ENCODE assay signal across 9 mouse cellular contexts in genomic region chr2:32174170-32174741, GRCm38 (mm10). TPM values are rescaled to one million over a fixed set of nuclear protein-coding genes. Genes with fewer than 3 reads are reported as not detected.
DNase-seq lines count a peak whose midpoint lies in the region; ATAC-seq lines count a peak whose summit lies in the region.
"Had no signal": no experiment of that assay in that cellular context is flagged by ENCODE, and none has a peak within 500 bp of the region (broad histone marks: within the 10 kb centered on the region; RNA-seq: fewer than 3 reads in every experiment).

No protein-coding gene starts in this region.

- H3K9me3 ChIP-seq in embryonic facial prominence, embryonic 14.5 days (ENCODE audit: control insufficient read depth, low read length), result no peaks in the 10 kb centered on the region
- no peaks in the 10 kb centered on the region for H3K9me3 ChIP-seq in heart, embryonic 15.5 days (replicated peaks)

- peak overlapping the region; percentile 76 for H3K27ac ChIP-seq in embryonic facial prominence, embryonic 14.5 days (replicated peaks; ENCODE audit: low read depth, low read length)
- peak overlapping the region; percentile 95 for H3K27ac ChIP-seq in heart, embryonic 15.5 days
- H3K27ac ChIP-seq: macrophage had no signal

- no peaks in the 10 kb centered on the region for H3K27me3 ChIP-seq in embryonic facial prominence, embryonic 14.5 days (replicated peaks; ENCODE audit: control insufficient read depth, insufficient read depth, low read length)
- H3K27me3 ChIP-seq in heart, embryonic 15.5 days, result no peaks in the 10 kb centered on the region

- H3K9ac ChIP-seq in embryonic facial prominence, embryonic 14.5 days (ENCODE audit: low read depth, low read length), result peak overlapping the region; percentile 2; the same call in 1 of the 2 replicates
- peak overlapping the region; percentile 35; the same call in 1 of the 2 replicates for H3K9ac ChIP-seq in heart, embryonic 15.5 days

- DNase-seq in ovary, adult 18-20 months (ENCODE audit: low spot score), result peak; percentile 69
- DNase-seq in ovary, postnatal 10 days (ENCODE audit: low spot score), result no peak
- peak; percentile 93 for DNase-seq in embryonic facial prominence, embryonic 14.5 days (ENCODE audit: low spot score)
- DNase-seq in kidney, postnatal 14 days, result peak; percentile 89
- peak; percentile 68 for DNase-seq in mesoderm, embryonic 11.5 days (ENCODE audit: low read depth, low spot score)
- DNase-seq in frontal cortex, postnatal 25 days (ENCODE audit: low spot score in 2 of 2), result no peak

- 7% methylated on average over 13 of the region's 13 CpGs for WGBS in embryonic facial prominence, embryonic 14.5 days
- WGBS in heart, embryonic 15.5 days, result 6% methylated on average over 13 of the region's 13 CpGs

- ATAC-seq in embryonic facial prominence, embryonic 14.5 days (ENCODE audit: low read depth), result peak; percentile 87
- ATAC-seq in heart, embryonic 15.5 days (replicated peaks; ENCODE audit: insufficient number of reproducible peaks, insufficient read depth, low FRiP score, low read depth), result peak; percentile 89
- ATAC-seq in erythroblast, adult 5-6 weeks (replicated peaks; ENCODE audit: low FRiP score, poor library complexity, severe bottlenecking), result no peak

- H3K4me3 ChIP-seq in embryonic facial prominence, embryonic 14.5 days (ENCODE audit: low read depth, low read length), result no peak overlapping the region
- H3K4me3 ChIP-seq in heart, embryonic 15.5 days, result peak overlapping the region; percentile 19

- H3K36me3 ChIP-seq in embryonic facial prominence, embryonic 14.5 days (ENCODE audit: control insufficient read depth, insufficient read depth, low read length), result no peaks in the 10 kb centered on the region
- H3K36me3 ChIP-seq in heart, embryonic 15.5 days, result no peaks in the 10 kb centered on the region

- H3K4me1 ChIP-seq in embryonic facial prominence, embryonic 14.5 days (ENCODE audit: control insufficient read depth, insufficient read depth, low read length), result peaks cover 48% of the 10 kb centered on the region
- peaks cover 87% of the 10 kb centered on the region for H3K4me1 ChIP-seq in heart, embryonic 15.5 days (replicated peaks)

- H3K4me2 ChIP-seq in embryonic facial prominence, embryonic 14.5 days (ENCODE audit: low read depth, low read length), result peak overlapping the region; percentile 31; the same call in 1 of the 2 replicates
- peak overlapping the region; percentile 54 for H3K4me2 ChIP-seq in heart, embryonic 15.5 days

RNA-seq across cellular contexts. Expression of gene Prrc2b, which starts 23.4 kb away (rescaled TPM):
- 63.0 and 66.0 TPM in 2 replicates for polyA plus RNA-seq in embryonic facial prominence, embryonic 14.5 days (2014; fragmentation: Nextera tagmentation; extraction: Ambion mirVana)
- polyA plus RNA-seq in heart, embryonic 15.5 days (2015; fragmentation: Nextera tagmentation; extraction: Ambion mirVana), result 21.0 and 34.8 TPM in 2 replicates
- 12.3 and 13.0 TPM in 2 replicates for total RNA-seq in erythroblast, adult 5-6 weeks (2015; ENCODE audit: low replicate concordance)
- 10.8 and 13.7 TPM in 2 replicates for total RNA-seq in erythroblast, adult 5-6 weeks (2017; ENCODE audit: low replicate concordance)

Comparison
In these comparisons a context has a peak if more than half of its experiments do, and no peak if none do; other contexts are left out.
1. DNase-seq: peak in ovary, adult 18-20 months (single experiment), embryonic facial prominence, embryonic 14.5 days (single experiment), kidney, postnatal 14 days (single experiment) and mesoderm, embryonic 11.5 days (single experiment); none in ovary, postnatal 10 days (single experiment) and frontal cortex, postnatal 25 days (0 of 2).